Mouse (Mus musculus) lung, adult 2 months (tissue): ENCODE data around the gene Kif27. TPM values are rescaled to one million over a fixed set of nuclear protein-coding genes. Genes with fewer than 3 reads are reported as not detected.
"Not testable (repeated sequence)": the region's sequence is repeated elsewhere in the genome, so short reads cannot be mapped to it uniquely, and the experiment has no call there.

Experiments used
- DNase-seq: peaks from one replicate; pipeline ENCODE4 v3.0.0; 2022
- H3K4me1 ChIP-seq: fragments of 200-500 bp; 2 replicates; pipeline ENCODE4 v1.6.1; 2011; ENCODE audit warnings: low read length; ENCODE audit not compliant: control insufficient read depth, insufficient read depth
- H3K4me3 ChIP-seq: fragments of 200-500 bp; replicated peaks from 2 replicates; pipeline ENCODE3; 2011; ENCODE audit warnings: low read depth, mild to moderate bottlenecking, control low read depth, low read length; ENCODE audit errors: extremely low read depth
- CTCF ChIP-seq: fragments of 200-500 bp; IDR thresholded peaks from 2 replicates; pipeline ENCODE4 v1.5.1; 2011; ENCODE audit warnings: mild to moderate bottlenecking, low read length, control low read depth; ENCODE audit not compliant: insufficient read depth
- POLR2A ChIP-seq: fragments of 200-500 bp; IDR thresholded peaks from 2 replicates; pipeline ENCODE4 v1.6.1; 2011; ENCODE audit warnings: low read depth, mild to moderate bottlenecking, control low read depth, low read length, borderline replicate concordance; ENCODE audit errors: extremely low read depth
- WGBS: fragments of 180-500 bp; shearing (Covaris S2); methylation state at CpG from one replicate; pipeline ENCODE4 v1.1.7; 2018; 5-methylcytosine and 5-hydroxymethylcytosine counted together
- polyA plus RNA-seq: library from polyadenylated mRNA; depleted of rRNA; stranded (reverse); fragments of >200 nt; gene quantifications from 2 replicates; pipeline ENCODE4 v1.2.3, GENCODE M21; 2012; rRNA removed

Kif27 gene
- 0.77 and 0.96 TPM in 2 replicates for polyA plus RNA-seq

DNA sequence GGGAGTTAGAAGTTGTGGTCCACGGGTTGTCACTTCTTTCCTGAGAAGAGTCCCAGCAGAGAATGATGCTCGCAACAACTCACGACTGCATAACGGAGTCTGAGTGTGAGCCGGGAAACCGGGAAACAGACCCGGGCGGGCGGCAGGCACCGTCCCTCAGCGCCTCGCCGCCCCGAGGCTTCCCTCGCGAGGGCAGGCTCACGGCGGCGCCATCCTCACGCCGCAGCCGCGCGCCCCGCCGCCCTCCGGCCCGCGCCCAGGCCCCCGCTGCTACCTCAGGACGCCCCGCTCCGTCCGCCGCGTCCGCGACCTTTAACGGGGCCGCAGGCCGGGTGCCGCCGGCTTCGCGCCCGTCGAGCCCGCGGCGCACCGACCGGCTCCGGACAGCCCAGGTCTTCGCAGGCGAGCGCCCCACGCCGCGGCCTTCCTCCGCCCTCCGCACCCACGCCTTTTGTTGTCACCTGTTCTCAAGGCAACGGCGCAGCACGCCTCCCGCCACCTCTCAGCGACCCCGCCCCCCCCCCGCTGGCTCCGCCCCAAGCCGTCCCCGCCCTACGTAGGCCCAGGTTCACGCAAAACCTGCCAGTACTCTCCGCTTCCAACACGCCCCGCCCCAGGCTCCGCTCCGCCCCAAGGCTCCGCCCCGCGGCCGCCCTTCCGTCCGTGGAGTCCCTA, at the start of gene Kif27:
TSS of gene Kif27 (minus strand) at position 494 of the 675 bp plus-strand sequence.
- DNase-seq = peak; percentile 83
- no peak for TF ChIP-seq POLR2A
- TF ChIP-seq CTCF = no peak
- WGBS = 2% methylated on average over 79 of the region's 85 CpGs
- Histone ChIP-seq H3K4me1 (peaks cover 2% of the 10 kb centered on the region), H3K4me3 (peak within 1 kb of the TSS; percentile 58)

DNA sequence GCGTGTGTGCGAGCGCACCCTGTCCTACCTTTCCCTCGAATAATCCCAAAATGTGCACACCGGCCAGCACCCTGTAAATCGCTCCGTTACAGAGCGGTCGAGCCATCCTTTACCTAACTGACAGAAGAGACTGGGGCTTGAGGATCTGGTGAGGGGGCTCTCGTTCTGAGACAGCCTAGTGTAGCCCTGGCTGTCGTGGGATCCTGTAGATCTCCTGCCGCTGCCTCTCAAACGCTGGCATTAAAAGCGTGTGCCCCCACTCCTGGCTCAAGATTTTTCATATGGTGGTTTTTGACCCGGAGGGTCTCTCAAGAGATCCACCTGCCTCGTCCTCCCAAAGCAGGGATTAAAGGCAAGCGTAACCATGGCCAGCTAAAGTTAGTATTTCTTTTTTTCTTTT, 44.3 kb upstream of the Kif27 start, which contains the start of gene Hnrnpk:
TSS of gene Hnrnpk (minus strand) at position 101 of the 400 bp plus-strand sequence.
- not testable (repeated sequence) for H3K4me1 ChIP-seq, DNase-seq
- H3K4me3 ChIP-seq = peak within 1 kb of the TSS; percentile 99
- WGBS = 5% methylated on average over 17 of the region's 17 CpGs

- no peak for DNase-seq
- WGBS = under 1% methylated on average over 41 of the region's 48 CpGs
- H3K4me3 ChIP-seq = peak overlapping the region; percentile 99
- no peaks in the 10 kb centered on the region for H3K4me1 ChIP-seq
- TF ChIP-seq POLR2A = no peak; the same call in 1 of the 2 replicates
- TF ChIP-seq CTCF = no peak
Observed at GRCm38 (mm10) chr13:58402744-58403110, 43.8 kb upstream of the Kif27 start.

GRCm38 (mm10) chr13:58402003-58402743, 43.3 kb upstream of the Kif27 start, which contains the start of gene Rmi1:
TSS of gene Rmi1 (plus strand) at chr13:58402248.
- Histone ChIP-seq H3K4me1 (no peaks in the 10 kb centered on the region; the same call in 1 of the 2 replicates), H3K4me3 (peak within 1 kb of the TSS; percentile 99)
- peak; percentile 99 for DNase-seq
- under 1% methylated on average over 90 of the region's 91 CpGs for WGBS
- TF ChIP-seq CTCF (no peak), POLR2A (peak; percentile 100)

GRCm38 (mm10) chr13:58401135-58402002, 42.4 kb upstream of the Kif27 start:
- H3K4me3 ChIP-seq = peak overlapping the region; percentile 99
- no peaks in the 10 kb centered on the region; the same call in 1 of the 2 replicates for H3K4me1 ChIP-seq
- WGBS = under 1% methylated on average over 86 of the region's 100 CpGs
- DNase-seq = peak; percentile 64
- no peak for TF ChIP-seq CTCF
- TF ChIP-seq POLR2A = no peak

DNA sequence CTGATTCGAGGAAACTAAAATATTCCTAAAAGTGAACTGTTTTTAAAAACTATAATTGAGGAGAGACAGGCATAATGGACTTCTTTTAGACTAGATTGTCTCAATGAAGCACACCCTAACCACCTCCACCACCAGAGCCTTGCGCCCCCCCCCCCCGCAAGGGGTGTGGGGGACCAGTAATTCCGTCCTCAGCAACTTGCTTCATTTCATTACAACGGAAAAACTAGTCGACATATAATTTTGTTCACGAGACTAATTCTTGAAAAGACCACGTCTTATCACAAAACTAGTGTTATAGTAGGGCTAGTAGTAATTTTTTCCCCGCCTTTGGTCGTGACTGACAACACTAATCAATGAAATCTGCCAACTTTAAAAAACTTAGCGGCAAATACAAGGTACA, 41.7 kb upstream of the Kif27 start:
- WGBS = under 1% methylated on average over 11 of the region's 11 CpGs
- no peak for DNase-seq
- Histone ChIP-seq H3K4me3 (peak overlapping the region; percentile 99), H3K4me1 (no peaks in the 10 kb centered on the region; the same call in 1 of the 2 replicates)
- TF ChIP-seq CTCF (no peak), POLR2A (no peak)

DNA sequence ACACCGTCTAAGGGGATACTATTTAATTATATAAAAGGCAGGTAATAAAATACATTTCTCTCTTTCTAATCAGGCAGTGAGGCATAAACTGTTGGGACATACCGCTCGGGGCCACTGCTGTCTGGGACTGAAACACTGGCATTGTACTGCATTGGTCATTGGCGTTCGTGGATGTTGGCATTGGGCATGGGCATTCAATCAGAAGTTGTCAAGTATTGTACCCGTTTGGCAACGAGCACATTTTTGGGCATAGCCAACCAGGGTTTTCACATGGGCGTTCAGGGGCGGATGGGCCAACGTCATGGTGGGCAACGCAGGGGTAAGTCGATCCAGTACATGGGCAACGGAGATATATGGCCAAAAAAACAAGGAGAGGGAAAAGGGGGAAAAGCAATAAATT, 38.7 kb upstream of the Kif27 start:
- no peaks in the 10 kb centered on the region; the same call in 1 of the 2 replicates for H3K4me1 ChIP-seq
- 82% methylated on average over 13 of the region's 13 CpGs for WGBS
- H3K4me3 ChIP-seq = no peak overlapping the region
- TF ChIP-seq POLR2A (no peak), CTCF (no peak)
- no peak for DNase-seq

DNA sequence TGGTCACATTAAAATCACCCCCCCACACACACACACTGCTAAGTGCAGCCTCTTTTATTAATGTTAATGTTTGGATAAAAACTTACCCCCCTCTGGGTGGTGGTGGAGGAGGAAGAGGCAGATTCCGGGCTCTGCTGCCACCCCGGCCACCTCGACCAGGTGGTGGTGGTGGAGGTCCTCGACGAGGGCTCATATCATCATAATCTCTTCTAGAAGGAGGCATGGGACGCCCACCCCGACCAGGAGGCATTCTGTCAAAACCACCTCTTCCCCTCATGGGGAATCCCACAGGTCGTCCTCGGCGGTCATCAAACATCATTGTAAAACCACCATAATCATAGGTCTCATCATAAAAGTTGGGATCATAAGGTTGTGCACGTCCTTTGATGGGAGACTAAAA, 35.5 kb upstream of the Kif27 start:
- not testable (repeated sequence) for DNase-seq, H3K4me1 ChIP-seq, H3K4me3 ChIP-seq
- 73% methylated on average over 11 of the region's 11 CpGs for WGBS

DNA sequence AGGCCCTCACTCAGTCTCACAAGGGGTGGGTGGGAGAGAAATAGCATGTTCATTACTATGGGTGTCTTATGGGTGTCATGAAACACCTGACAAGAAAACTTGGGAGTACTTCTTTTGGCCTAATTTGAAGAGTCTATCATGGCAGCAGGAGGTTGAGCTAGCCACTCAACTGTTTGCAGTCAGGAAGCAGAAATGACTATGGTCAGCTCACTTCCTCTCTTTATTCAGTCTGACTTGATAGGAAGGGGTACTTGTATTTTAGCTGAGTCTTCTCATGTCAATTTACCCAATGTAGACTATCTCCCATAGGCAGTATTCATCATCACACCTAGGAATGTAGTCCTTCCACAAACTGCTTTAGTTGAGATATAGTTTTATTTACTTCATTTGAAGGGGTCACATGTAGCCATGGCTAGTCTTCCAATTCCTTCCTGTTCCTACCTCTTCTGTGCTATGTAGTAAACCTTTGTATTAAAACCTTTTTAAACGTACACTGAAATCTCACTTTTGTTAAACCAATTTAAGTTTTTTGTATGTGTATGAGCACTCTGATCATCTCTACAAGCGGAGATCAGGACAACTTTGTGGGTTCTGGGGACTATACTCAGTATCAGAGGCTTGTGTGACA, 30.5 kb upstream of the Kif27 start:
- 80% methylated on average over 2 of the region's 2 CpGs for WGBS
- no peak overlapping the region for H3K4me3 ChIP-seq
- no peak for DNase-seq
- TF ChIP-seq POLR2A (no peak), CTCF (no peak)
- no peaks in the 10 kb centered on the region for H3K4me1 ChIP-seq
